ENCODE assay signal across 22 mouse cellular contexts in the genomic region with DNA sequence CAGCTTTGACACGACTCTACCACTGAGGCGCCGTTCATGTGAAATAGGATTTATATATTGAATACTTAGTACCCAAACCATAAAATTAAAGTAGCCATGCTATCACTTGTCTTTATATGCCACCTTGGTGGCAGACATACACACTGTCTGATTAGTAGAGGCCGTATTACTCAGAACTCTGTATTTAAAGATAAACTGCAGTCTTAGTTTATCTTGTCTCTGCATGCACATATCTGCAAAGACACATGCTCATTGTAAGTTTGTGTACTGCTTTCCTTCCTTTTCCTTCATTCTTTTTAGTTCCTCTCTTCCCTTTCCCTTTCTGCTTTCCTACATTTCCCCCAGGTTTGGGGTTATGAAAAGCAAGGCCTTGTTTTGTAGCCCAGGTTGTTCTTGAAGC. TPM values are rescaled to one million over a fixed set of nuclear protein-coding genes. Genes with fewer than 3 reads are reported as not detected.
A peak's percentile ranks its signal among the peaks of the same experiment; 100 is the strongest.
DNase-seq lines count a peak whose midpoint lies in the region; ATAC-seq and TF ChIP-seq lines count a peak whose summit lies in the region.
"Had no signal": no experiment of that assay in that cellular context is flagged by ENCODE, and none has a peak within 500 bp of the region (broad histone marks: within the 10 kb centered on the region; RNA-seq: fewer than 3 reads in every experiment).

No protein-coding gene starts in this region.

- TF ChIP-seq EP300 in liver, embryonic 14.5 days (IDR thresholded peaks at IDR 0.05; ENCODE audit: low read depth), result peak; percentile 100

- DNase-seq in spleen, adult 12 weeks (ENCODE audit: low spot score), result peak; percentile 27
- DNase-seq in spleen, adult 18-20 months, result no peak
- DNase-seq in c-Kit-positive CD71-positive TER-119-positive erythroid progenitor cells, embryonic 14.5 days (ENCODE audit: low spot score), result peak; percentile 88
- peak; percentile 78 to 85 (median 85) for DNase-seq in liver, embryonic 14.5 days (ENCODE audit: low read depth in 3 of 3, low spot score in 3 of 3)
- DNase-seq in embryo, embryonic 10 days (ENCODE audit: low spot score), result no peak
- no peak for DNase-seq in limb, embryonic 10.5 days (ENCODE audit: low spot score)
- DNase-seq in B cell, adult 2 months, result no peak
- DNase-seq: adrenal gland, postnatal 10 days; cerebellum, adult 18-20 months; cerebellum, postnatal 25 days; heart, postnatal 36 days; kidney, adult 9 months; kidney, postnatal 25 days; lung, adult 2 months; lung, postnatal 36 days; thymus, adult 2 months had no signal

- TF ChIP-seq CTCF in liver, embryonic 14.5 days (IDR thresholded peaks at IDR 0.05; ENCODE audit: low read depth), result no peak

- peak overlapping the region; percentile 69 for H3K4me2 ChIP-seq in liver, embryonic 14.5 days (ENCODE audit: low read depth)
- H3K4me2 ChIP-seq: heart, embryonic 13.5 days; hindbrain, embryonic 14.5 days; midbrain, embryonic 13.5 days; neural tube, embryonic 13.5 days had no signal

- H3K4me3 ChIP-seq in liver, embryonic 14.5 days (ENCODE audit: insufficient read depth in 1 of 2, low read depth in 2 of 2, low read length in 2 of 2), result peak overlapping the region in 1 of 2 experiments; percentile 28; a peak in 3 of 4 replicates
- H3K4me3 ChIP-seq in limb, embryonic 10.5 days, result no peak overlapping the region
- H3K4me3 ChIP-seq: heart, embryonic 13.5 days; midbrain, embryonic 13.5 days; neural tube, embryonic 13.5 days had no signal

- H3K9ac ChIP-seq in liver, embryonic 14.5 days (replicated peaks), result peak overlapping the region; percentile 63
- H3K9ac ChIP-seq: heart, embryonic 13.5 days; hindbrain, embryonic 14.5 days; midbrain, embryonic 13.5 days; neural tube, embryonic 13.5 days had no signal

- H3K9me3 ChIP-seq in liver, embryonic 14.5 days (ENCODE audit: control insufficient read depth, low read length), result no peaks in the 10 kb centered on the region
- no peaks in the 10 kb centered on the region for H3K9me3 ChIP-seq in limb, embryonic 10.5 days (replicated peaks)
- H3K9me3 ChIP-seq: heart, embryonic 13.5 days; midbrain, embryonic 13.5 days; neural tube, embryonic 13.5 days had no signal

- H3K27ac ChIP-seq in liver, embryonic 14.5 days, result peak overlapping the region; percentile 86
- no peak overlapping the region for H3K27ac ChIP-seq in limb, embryonic 10.5 days
- H3K27ac ChIP-seq: heart, embryonic 13.5 days; hindbrain, embryonic 14.5 days; midbrain, embryonic 13.5 days; neural tube, embryonic 13.5 days had no signal

- ATAC-seq in liver, embryonic 14.5 days (ENCODE audit: insufficient read depth), result peak; percentile 95
- ATAC-seq: forebrain, embryonic 14.5 days; midbrain, embryonic 13.5 days; Patski had no signal

- H3K4me1 ChIP-seq in liver, embryonic 14.5 days (replicated peaks; ENCODE audit: control insufficient read depth in 2 of 2, insufficient read depth in 2 of 2, low read length in 1 of 2), result peaks cover 33 to 34% of the 10 kb centered on the region in 2 experiments
- H3K4me1 ChIP-seq in limb, embryonic 10.5 days, result no peaks in the 10 kb centered on the region
- H3K4me1 ChIP-seq: heart, embryonic 13.5 days; midbrain, embryonic 13.5 days; neural tube, embryonic 13.5 days had no signal

- no peaks in the 10 kb centered on the region for H3K27me3 ChIP-seq in liver, embryonic 14.5 days (ENCODE audit: control insufficient read depth, insufficient read depth, low read length)
- H3K27me3 ChIP-seq in limb, embryonic 10.5 days (ENCODE audit: low read depth, poor library complexity, severe bottlenecking), result no peaks in the 10 kb centered on the region
- H3K27me3 ChIP-seq: heart, embryonic 13.5 days; midbrain, embryonic 13.5 days; neural tube, embryonic 13.5 days; Patski had no signal

- 37% methylated on average over 4 of the region's 4 CpGs for WGBS in liver, embryonic 14.5 days (ENCODE audit: insufficient replicate concordance)
- 95% methylated on average over 4 of the region's 4 CpGs for WGBS in limb, embryonic 10.5 days

- peaks cover 44% of the 10 kb centered on the region for H3K36me3 ChIP-seq in liver, embryonic 14.5 days (replicated peaks; ENCODE audit: control insufficient read depth, insufficient read depth, low read depth)
- H3K36me3 ChIP-seq in limb, embryonic 10.5 days, result peaks cover 78% of the 10 kb centered on the region

RNA-seq across cellular contexts. Expression of a gene that starts 20.0 kb away (rescaled TPM):
- 41.4 and 45.3 TPM in 2 replicates for polyA plus RNA-seq in liver, embryonic 14.5 days (2012; rRNA removed)
- 83.7 and 83.8 TPM in 2 replicates for polyA plus RNA-seq in liver, embryonic 14.5 days (2014; fragmentation: Nextera tagmentation; extraction: Ambion mirVana)
- polyA plus RNA-seq in limb, embryonic 10.5 days (2016; fragmentation: Nextera tagmentation; extraction: Ambion mirVana), result 99.6 and 111 TPM in 2 replicates

RNA-seq across cellular contexts. Expression of a gene that starts 26.4 kb away (rescaled TPM):
- polyA plus RNA-seq in liver, embryonic 14.5 days (2012; rRNA removed), result 11.7 and 15.8 TPM in 2 replicates
- polyA plus RNA-seq in liver, embryonic 14.5 days (2014; fragmentation: Nextera tagmentation; extraction: Ambion mirVana), result 70.2 and 72.0 TPM in 2 replicates
- 82.3 and 90.9 TPM in 2 replicates for polyA plus RNA-seq in limb, embryonic 10.5 days (2016; fragmentation: Nextera tagmentation; extraction: Ambion mirVana)

Comparison
In these comparisons a context has a peak if more than half of its experiments do, and no peak if none do; other contexts are left out.
1. DNase-seq: peak in spleen, adult 12 weeks (single experiment), c-Kit-positive CD71-positive TER-119-positive erythroid progenitor cells, embryonic 14.5 days (single experiment) and liver, embryonic 14.5 days (3 of 3); none in spleen, adult 18-20 months (0 of 2), embryo, embryonic 10 days (single experiment), limb, embryonic 10.5 days (single experiment) and B cell, adult 2 months (0 of 2).